Comparison of ENCODE assay signal across 16 mouse cellular contexts in the genomic region with DNA sequence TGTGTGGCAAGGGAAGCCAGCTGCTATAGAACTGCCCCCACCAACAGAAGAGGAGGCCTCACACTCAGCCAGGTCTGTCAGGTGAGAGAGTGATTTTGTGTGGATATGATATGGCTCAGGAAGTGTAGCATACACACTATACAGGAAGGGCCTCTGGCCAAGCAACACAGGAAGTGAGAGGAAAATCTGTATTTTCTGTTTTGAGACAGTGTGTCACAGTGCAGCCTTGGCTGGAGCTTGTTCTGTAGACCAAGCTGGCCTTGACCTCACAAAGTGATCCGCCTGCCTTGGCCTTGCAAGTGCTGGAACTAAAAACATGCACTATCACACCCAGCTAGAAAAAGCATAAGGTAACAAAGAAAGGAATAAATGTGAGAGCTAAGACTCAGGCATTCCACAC.
DNase-seq lines count a peak whose midpoint lies in the region; ATAC-seq and TF ChIP-seq lines count a peak whose summit lies in the region.
"Had no signal": no experiment of that assay in that cellular context is flagged by ENCODE, and none has a peak within 500 bp of the region (broad histone marks: within the 10 kb centered on the region; RNA-seq: fewer than 3 reads in every experiment).

No protein-coding gene starts in this region.

- no peak for ATAC-seq in lung, embryonic 14.5 days (ENCODE audit: insufficient read depth)
- ATAC-seq: liver, postnatal 0 days had no signal

- TF ChIP-seq EP300 in CH12.LX (IDR thresholded peaks at IDR 0.05; ENCODE audit: low read length), result no peak

- TF ChIP-seq CTCF in lung, embryonic 14.5 days (IDR thresholded peaks at IDR 0.05; ENCODE audit: low read depth), result no peak
- TF ChIP-seq CTCF in CH12.LX (conservative IDR thresholded peaks at IDR 0.05 in 1 of 2, IDR thresholded peaks at IDR 0.05 in 1 of 2; ENCODE audit: low read depth in 2 of 2, low read length in 2 of 2), result no peak

- TF ChIP-seq POLR2A in CH12.LX (IDR thresholded peaks at IDR 0.05; ENCODE audit: low read depth, low read length), result no peak

- in situ Hi-C loops in CH12.LX (cut with MboI; ENCODE audit: low pct_ligation_motif_present, low pct_unique_long_range_greater_than_20kb, low sequenced_read_pairs), result loop anchor here (5.0 kb wide), 1 partner anchor 63 kb away; no protein-coding TSS in a partner anchor

- WGBS in lung, embryonic 14.5 days, result 50% methylated on average over 1 of the region's 1 CpGs

- dilution Hi-C loops in CH12.LX (cut with MboI; ENCODE audit: extremely low pct_ligation_motif_present, extremely low pct_unique_long_range_greater_than_20kb, low sequenced_read_pairs), result no loop called here

- no peaks in the 10 kb centered on the region for H3K36me3 ChIP-seq in lung, embryonic 14.5 days (ENCODE audit: insufficient read depth)
- H3K36me3 ChIP-seq in CH12.LX (replicated peaks in 1 of 2; ENCODE audit: control insufficient read depth in 1 of 2, insufficient read depth in 1 of 2, low read length in 1 of 2), result no peaks in the 10 kb centered on the region
- H3K36me3 ChIP-seq: forebrain, embryonic 10.5 days; heart, embryonic 13.5 days; limb, embryonic 13.5 days; neural tube, embryonic 13.5 days had no signal

- no peaks in the 10 kb centered on the region for H3K27me3 ChIP-seq in lung, embryonic 14.5 days (ENCODE audit: insufficient read depth, low read length)
- H3K27me3 ChIP-seq in CH12.LX (replicated peaks), result no peaks in the 10 kb centered on the region
- H3K27me3 ChIP-seq: heart, embryonic 13.5 days; limb, embryonic 13.5 days; neural tube, embryonic 13.5 days had no signal

- no peak overlapping the region for H3K4me2 ChIP-seq in lung, embryonic 14.5 days
- H3K4me2 ChIP-seq in CH12.LX (ENCODE audit: insufficient read depth, low read depth, poor library complexity, severe bottlenecking), result no peak overlapping the region
- H3K4me2 ChIP-seq: heart, embryonic 13.5 days; limb, embryonic 13.5 days; neural tube, embryonic 13.5 days had no signal

- H3K27ac ChIP-seq in lung, embryonic 14.5 days (ENCODE audit: low read depth), result no peak overlapping the region
- H3K27ac ChIP-seq in CH12.LX (ENCODE audit: insufficient read depth, low read depth), result no peak overlapping the region
- H3K27ac ChIP-seq: forebrain, embryonic 10.5 days; heart, embryonic 13.5 days; kidney, postnatal 0 days; limb, embryonic 13.5 days; neural tube, embryonic 13.5 days had no signal

- no peak overlapping the region for H3K9ac ChIP-seq in lung, embryonic 14.5 days
- H3K9ac ChIP-seq in CH12.LX (ENCODE audit: insufficient read depth, low read depth), result no peak overlapping the region
- H3K9ac ChIP-seq: heart, embryonic 13.5 days; limb, embryonic 13.5 days; liver, postnatal 0 days; neural tube, embryonic 13.5 days had no signal

- no peaks in the 10 kb centered on the region for H3K4me1 ChIP-seq in lung, embryonic 14.5 days (ENCODE audit: insufficient read depth)
- H3K4me1 ChIP-seq in CH12.LX (ENCODE audit: control insufficient read depth in 1 of 2, insufficient read depth in 2 of 2), result peaks cover 19 to 38% of the 10 kb centered on the region in 2 experiments
- H3K4me1 ChIP-seq: forebrain, embryonic 10.5 days; limb, embryonic 13.5 days; neural tube, embryonic 13.5 days had no signal

- no peak overlapping the region for H3K4me3 ChIP-seq in lung, embryonic 14.5 days (ENCODE audit: low read depth, low read length)
- H3K4me3 ChIP-seq in CH12.LX (replicated peaks in 1 of 3; ENCODE audit: low read depth in 2 of 3, low read length in 2 of 3, poor library complexity in 1 of 3), result no peak overlapping the region
- H3K4me3 ChIP-seq: forebrain, embryonic 10.5 days; heart, embryonic 13.5 days; limb, embryonic 13.5 days; megakaryocyte, embryonic 14.5 days; neural tube, embryonic 13.5 days had no signal

- H3K9me3 ChIP-seq in lung, embryonic 14.5 days (ENCODE audit: low read depth, low read length), result no peaks in the 10 kb centered on the region
- H3K9me3 ChIP-seq in CH12.LX (replicated peaks; ENCODE audit: low read length), result no peaks in the 10 kb centered on the region
- H3K9me3 ChIP-seq: forebrain, embryonic 10.5 days; heart, embryonic 13.5 days; limb, embryonic 13.5 days; megakaryocyte, embryonic 14.5 days; neural tube, embryonic 13.5 days had no signal

- DNase-seq in lung, embryonic 14.5 days, result peak; percentile 7
- DNase-seq in lung, postnatal 10 days, result no peak
- DNase-seq in 416B (ENCODE audit: low read depth) (peak; percentile 41), CH12.LX (ENCODE audit: extremely low read depth) (no peak)
- peak; percentile 21 for DNase-seq in induced T-regulatory cell, adult 2 months (ENCODE audit: low read depth)
- no peak for DNase-seq in retina, embryonic 14.5 days (ENCODE audit: low spot score)
- DNase-seq in urinary bladder, postnatal 10 days (ENCODE audit: low spot score), result no peak
- DNase-seq: cerebellum, adult 9-10 months; gastrocnemius, postnatal 25 days; liver, postnatal 0 days had no signal

- no peaks in the 10 kb centered on the region for H3K79me2 ChIP-seq in CH12.LX (replicated peaks; ENCODE audit: control insufficient read depth, extremely low read depth, insufficient read depth, poor library complexity, severe bottlenecking)

- TF ChIP-seq RAD21 in CH12.LX (IDR thresholded peaks at IDR 0.05; ENCODE audit: low read depth, low read length), result no peak

TF ChIP-seq in CH12.LX, 34 proteins besides CTCF, POLR2A, EP300 and RAD21:
- TF ChIP-seq ELF1 (IDR thresholded peaks at IDR 0.05; ENCODE audit: low read depth, low read length) (peak; percentile 35; the same call in 1 of the 2 replicates), TBP (conservative IDR thresholded peaks at IDR 0.05; ENCODE audit: low read depth, low read length) (no peak)

Comparison
In these comparisons a context has a peak if more than half of its experiments do, and no peak if none do; other contexts are left out.
1. DNase-seq: peak in lung, embryonic 14.5 days (single experiment), 416B (single experiment) and induced T-regulatory cell, adult 2 months (single experiment); none in lung, postnatal 10 days (single experiment), CH12.LX (single experiment), retina, embryonic 14.5 days (single experiment) and urinary bladder, postnatal 10 days (single experiment).